Mouse (Mus musculus) ES-Bruce4 (cell line): ENCODE data around the gene Mecom. TPM values are rescaled to one million over a fixed set of nuclear protein-coding genes. Genes with fewer than 3 reads are reported as not detected.

Experiments used
- H3K27ac ChIP-seq: 2 replicates; pipeline ENCODE4 v1.5.1; 2012; ENCODE audit warnings: low read length, inconsistent platforms; ENCODE audit not compliant: insufficient read depth
- H3K27me3 ChIP-seq: 2 replicates; pipeline ENCODE4 v1.6.1; 2012; ENCODE audit warnings: mild to moderate bottlenecking, low read length, inconsistent platforms; ENCODE audit not compliant: control insufficient read depth, poor library complexity, insufficient read depth, severe bottlenecking
- H3K36me3 ChIP-seq: 2 replicates; pipeline ENCODE4 v1.6.1; 2012; ENCODE audit warnings: inconsistent platforms, mild to moderate bottlenecking, low read length, moderate library complexity; ENCODE audit not compliant: control insufficient read depth, poor library complexity, insufficient read depth, severe bottlenecking
- H3K4me1 ChIP-seq: one replicate; pipeline ENCODE4 v1.8.1; 2011; ENCODE audit warnings: low read length; ENCODE audit not compliant: control insufficient read depth, insufficient read depth
- H3K4me3 ChIP-seq: 2 replicates; pipeline ENCODE4 v1.5.1; 2011; ENCODE audit warnings: low read depth, mild to moderate bottlenecking, low read length
- H3K9ac ChIP-seq: 2 replicates; pipeline ENCODE4 v1.6.1; 2012; ENCODE audit warnings: low read depth, mild to moderate bottlenecking, inconsistent platforms; ENCODE audit not compliant: poor library complexity, severe bottlenecking
- H3K9me3 ChIP-seq: replicated peaks from 2 replicates; pipeline ENCODE4 v1.6.1; 2012; ENCODE audit warnings: mild to moderate bottlenecking, low read length, inconsistent platforms; ENCODE audit not compliant: control insufficient read depth, poor library complexity, insufficient read depth, severe bottlenecking
- CTCF ChIP-seq: IDR thresholded peaks from one replicate; pipeline ENCODE4 v1.8.1; 2011; ENCODE audit warnings: low read depth, low read length
- EP300 ChIP-seq: IDR thresholded peaks from 2 replicates; pipeline ENCODE4 v1.6.1; 2011; ENCODE audit warnings: low read depth, low read length; ENCODE audit not compliant: insufficient read depth
- POLR2A ChIP-seq: IDR thresholded peaks from one replicate; pipeline ENCODE4 v1.8.1; 2011; ENCODE audit warnings: low read length; ENCODE audit not compliant: insufficient read depth
- polyA plus RNA-seq: library from polyadenylated mRNA; stranded (reverse); fragments of >200 nt; gene quantifications from 2 replicates; pipeline ENCODE4 v1.2.4, GENCODE M21; 2011; ENCODE audit warnings: low read depth; ENCODE audit not compliant: missing spikeins, insufficient read depth, insufficient read length

The Mecom gene
- polyA plus RNA-seq, 1 experiment: 0.24 TPM

DNA sequence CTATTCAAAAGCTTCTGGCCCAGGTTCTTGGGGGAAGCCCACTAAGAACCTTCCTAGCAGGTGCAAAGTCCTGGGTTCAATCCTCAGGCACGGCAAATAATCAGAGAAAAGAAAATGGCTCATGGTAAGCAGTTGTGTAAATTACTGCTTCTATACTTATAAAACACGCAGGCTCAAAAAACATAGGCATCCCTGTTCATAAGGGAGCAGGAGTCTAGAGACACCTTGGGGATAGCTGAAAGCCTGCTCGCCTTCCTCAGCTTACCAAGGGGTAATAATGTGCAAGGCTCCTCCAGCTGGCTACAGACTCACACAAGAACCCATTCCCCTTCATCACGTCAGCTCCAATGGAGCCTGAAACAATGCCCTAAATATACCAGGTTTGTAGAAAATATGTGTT lies 88.2 kb downstream of the Mecom start:
- H3K4me1 ChIP-seq: no peaks in the 10 kb centered on the region
- H3K27me3 ChIP-seq: 0 out of 2 replicates have a peak, but pooled peaks cover 1% of the 10 kb centered on the region
- no peak overlapping the region for H3K4me3 ChIP-seq
- TF ChIP-seq CTCF (no peak), EP300 (no peak), POLR2A (no peak)
- H3K9me3 ChIP-seq: no peaks in the 10 kb centered on the region
- H3K9ac ChIP-seq: no peak overlapping the region
- H3K27ac ChIP-seq: no peak overlapping the region
- H3K36me3 ChIP-seq: no peaks in the 10 kb centered on the region

DNA sequence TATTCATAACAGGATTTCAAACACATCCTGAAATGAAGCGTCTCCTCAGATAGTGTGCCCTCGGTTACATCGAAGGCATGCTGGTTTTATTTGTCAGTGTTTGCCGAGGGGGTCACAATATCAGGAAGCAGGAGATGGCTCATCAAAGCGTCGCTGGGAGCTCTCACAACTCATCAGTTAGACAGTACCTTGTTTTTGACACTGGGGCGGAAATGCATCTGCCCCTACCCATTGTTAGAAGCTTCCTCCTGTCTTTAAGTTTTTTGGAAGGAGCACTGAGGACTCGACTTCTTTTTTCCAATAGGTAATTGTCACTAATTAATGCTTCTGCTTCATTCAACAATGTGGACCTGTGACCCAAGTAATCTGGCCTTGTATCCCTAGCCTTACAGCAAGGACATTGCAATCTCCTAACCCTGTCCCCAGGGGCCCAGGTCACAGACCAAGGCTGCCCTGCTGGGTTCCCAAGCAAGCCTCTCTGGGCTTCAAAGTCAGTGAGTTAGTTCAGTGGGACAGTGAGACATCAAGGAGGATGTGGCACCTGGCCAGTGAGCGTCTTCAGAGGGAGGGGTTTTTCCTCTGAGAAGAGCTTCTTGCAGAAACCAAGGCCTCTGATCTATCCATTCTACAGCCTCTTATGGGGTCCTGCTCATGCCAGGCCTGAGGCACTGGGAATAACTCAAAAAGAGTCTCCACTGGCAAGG lies 89.7 kb downstream of the Mecom start:
- Histone ChIP-seq H3K9me3 (no peaks in the 10 kb centered on the region), H3K9ac (no peak overlapping the region), H3K36me3 (no peaks in the 10 kb centered on the region), H3K4me1 (no peaks in the 10 kb centered on the region), H3K27ac (no peak overlapping the region), H3K27me3 (0 out of 2 replicates have a peak, but pooled peaks cover 1% of the 10 kb centered on the region), H3K4me3 (no peak overlapping the region)
- TF ChIP-seq EP300 (no peak), POLR2A (no peak), CTCF (no peak)

GRCm38 (mm10) chr3:30455902-30456301 lies 91.9 kb downstream of the Mecom start:
- H3K9me3 ChIP-seq: no peaks in the 10 kb centered on the region
- no peak overlapping the region for H3K27ac ChIP-seq
- no peak overlapping the region for H3K9ac ChIP-seq
- TF ChIP-seq EP300: no peak
- TF ChIP-seq CTCF: no peak
- TF ChIP-seq POLR2A: no peak
- no peak overlapping the region for H3K4me3 ChIP-seq
- no peaks in the 10 kb centered on the region for H3K27me3 ChIP-seq
- H3K36me3 ChIP-seq: no peaks in the 10 kb centered on the region
- H3K4me1 ChIP-seq: no peaks in the 10 kb centered on the region

DNA sequence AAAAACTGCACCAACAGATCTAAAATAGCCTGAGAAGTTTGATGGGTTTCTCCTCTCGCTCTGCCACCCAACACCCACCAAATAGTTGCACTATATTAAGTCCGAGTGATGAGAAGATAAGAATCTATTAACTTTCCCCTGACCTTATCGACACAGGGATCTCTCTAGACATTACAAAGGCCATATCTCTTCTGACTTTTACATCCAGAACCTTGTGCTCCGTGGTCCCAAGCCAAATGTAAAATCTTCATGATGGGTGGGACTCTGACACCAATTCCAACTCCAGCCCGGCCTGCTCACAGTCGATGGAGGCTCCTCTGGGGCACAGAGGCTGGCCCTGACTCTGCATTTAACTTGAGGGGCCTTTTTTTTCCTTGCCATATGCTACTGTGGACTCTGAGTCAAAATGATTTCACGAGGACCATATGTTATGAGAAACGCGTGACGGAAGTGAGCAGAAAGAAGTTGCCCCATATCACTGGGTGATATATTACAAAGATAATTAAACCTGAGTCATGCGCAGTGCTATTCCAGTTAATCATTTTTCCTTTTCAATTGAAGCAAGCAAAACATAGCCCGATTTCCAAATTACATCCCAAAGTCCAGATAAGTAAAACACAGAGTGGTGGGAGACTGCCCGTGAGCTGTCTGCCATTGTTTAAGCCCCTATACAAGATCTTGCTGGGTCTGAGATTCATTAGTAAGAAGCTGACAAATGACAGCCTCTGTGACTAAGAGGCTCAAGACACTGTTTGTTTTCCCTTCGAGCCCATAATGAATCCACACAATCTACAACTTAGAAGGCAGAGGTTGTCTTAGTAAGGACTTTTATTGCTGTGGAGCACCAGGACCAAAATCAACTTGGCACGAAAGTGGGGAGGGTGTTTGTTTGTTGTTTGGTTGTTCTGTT lies 94.0 kb downstream of the Mecom start:
- no peaks in the 10 kb centered on the region for H3K4me1 ChIP-seq
- TF ChIP-seq EP300 (no peak), POLR2A (no peak), CTCF (no peak)
- H3K4me3 ChIP-seq: no peak overlapping the region
- H3K9ac ChIP-seq: no peak overlapping the region
- H3K27ac ChIP-seq: no peak overlapping the region
- no peaks in the 10 kb centered on the region for H3K36me3 ChIP-seq
- H3K27me3 ChIP-seq: no peaks in the 10 kb centered on the region
- H3K9me3 ChIP-seq: no peaks in the 10 kb centered on the region

- H3K27ac ChIP-seq: no peak overlapping the region
- TF ChIP-seq EP300 (no peak), POLR2A (no peak), CTCF (no peak)
Observed at GRCm38 (mm10) chr3:30453046-30453445, 94.8 kb downstream of the Mecom start.

GRCm38 (mm10) chr3:30452511-30452910 lies 95.3 kb downstream of the Mecom start:
- Histone ChIP-seq H3K4me3 (no peak overlapping the region), H3K9me3 (no peaks in the 10 kb centered on the region), H3K36me3 (no peaks in the 10 kb centered on the region), H3K27ac (no peak overlapping the region), H3K9ac (no peak overlapping the region), H3K27me3 (no peaks in the 10 kb centered on the region), H3K4me1 (no peaks in the 10 kb centered on the region)
- TF ChIP-seq CTCF: no peak
- TF ChIP-seq EP300: no peak
- TF ChIP-seq POLR2A: no peak

More at GRCm38 (mm10) chr3:30453046-30453445, 94.8 kb downstream of the Mecom start:
- H3K9me3 ChIP-seq: no peaks in the 10 kb centered on the region
- H3K4me1 ChIP-seq: no peaks in the 10 kb centered on the region
- no peak overlapping the region for H3K9ac ChIP-seq
- no peaks in the 10 kb centered on the region for H3K27me3 ChIP-seq
- no peaks in the 10 kb centered on the region for H3K36me3 ChIP-seq
- H3K4me3 ChIP-seq: no peak overlapping the region
